Mouse (Mus musculus): ENCODE results near the gene Cd3e. TPM values are rescaled to one million over a fixed set of nuclear protein-coding genes. Genes with fewer than 3 reads are reported as not detected.
"Not testable (repeated sequence)": the region's sequence is repeated elsewhere in the genome, so short reads cannot be mapped to it uniquely, and the experiment has no call there.

Cd3e gene
- polyA plus RNA-seq, 1 experiment from 2014 or later: 0.19 TPM

GRCm38 (mm10) chr9:45042056-45042720, 32.8 kb upstream of the Cd3e start:
- Histone ChIP-seq H3K4me3 (ENCODE audit: low read length) (no peak overlapping the region; the same call in 1 of the 2 replicates), H3K9me3 (ENCODE audit: control insufficient read depth, low read length) (no peaks in the 10 kb centered on the region), H3K9ac (ENCODE audit: low read depth, low read length) (no peak overlapping the region), H3K36me3 (ENCODE audit: control insufficient read depth, insufficient read depth, low read length) (no peaks in the 10 kb centered on the region), H3K27ac (ENCODE audit: low read depth, low read length) (no peak overlapping the region), H3K4me1 (ENCODE audit: control insufficient read depth, insufficient read depth, low read depth, low read length) (no peaks in the 10 kb centered on the region), H3K4me2 (ENCODE audit: low read length) (no peak overlapping the region), H3K27me3 (replicated peaks; ENCODE audit: control insufficient read depth, insufficient read depth, low read length) (peaks cover 41% of the 10 kb centered on the region)
- 2% methylated on average over 20 of the region's 20 CpGs for WGBS
- ATAC-seq: no peak

GRCm38 (mm10) chr9:45041131-45041838, 31.9 kb upstream of the Cd3e start:
- no peak overlapping the region for H3K9ac ChIP-seq (ENCODE audit: low read depth, low read length)
- ATAC-seq: no peak
- no peaks in the 10 kb centered on the region for H3K36me3 ChIP-seq (ENCODE audit: control insufficient read depth, insufficient read depth, low read length)
- H3K27me3 ChIP-seq (replicated peaks; ENCODE audit: control insufficient read depth, insufficient read depth, low read length): peaks cover 41% of the 10 kb centered on the region
- no peak overlapping the region for H3K4me3 ChIP-seq (ENCODE audit: low read length)
- H3K27ac ChIP-seq (ENCODE audit: low read depth, low read length): no peak overlapping the region
- 36% methylated on average over 17 of the region's 17 CpGs for WGBS
- no peaks in the 10 kb centered on the region for H3K4me1 ChIP-seq (ENCODE audit: control insufficient read depth, insufficient read depth, low read depth, low read length)
- peak overlapping the region; percentile 12; the same call in 1 of the 2 replicates for H3K4me2 ChIP-seq (ENCODE audit: low read length)
- H3K9me3 ChIP-seq (ENCODE audit: control insufficient read depth, low read length): no peaks in the 10 kb centered on the region

GRCm38 (mm10) chr9:45040066-45040845, 30.8 kb upstream of the Cd3e start:
- no peaks in the 10 kb centered on the region for H3K36me3 ChIP-seq (ENCODE audit: control insufficient read depth, insufficient read depth, low read length)
- peak overlapping the region; percentile 37 for H3K4me2 ChIP-seq (ENCODE audit: low read length)
- no peaks in the 10 kb centered on the region for H3K4me1 ChIP-seq (ENCODE audit: control insufficient read depth, insufficient read depth, low read depth, low read length)
- H3K9ac ChIP-seq (ENCODE audit: low read depth, low read length): no peak overlapping the region
- no peak overlapping the region for H3K27ac ChIP-seq (ENCODE audit: low read depth, low read length)
- H3K4me3 ChIP-seq (ENCODE audit: low read length): no peak overlapping the region
- H3K9me3 ChIP-seq (ENCODE audit: control insufficient read depth, low read length): no peaks in the 10 kb centered on the region
- ATAC-seq: no peak
- WGBS: 18% methylated on average over 14 of the region's 14 CpGs
- H3K27me3 ChIP-seq (replicated peaks; ENCODE audit: control insufficient read depth, insufficient read depth, low read length): peaks cover 41% of the 10 kb centered on the region

- no peaks in the 10 kb centered on the region for H3K36me3 ChIP-seq (ENCODE audit: control insufficient read depth, insufficient read depth, low read length)
- no peak for ATAC-seq
- H3K4me1 ChIP-seq (ENCODE audit: control insufficient read depth, insufficient read depth, low read depth, low read length): no peaks in the 10 kb centered on the region
- H3K4me3 ChIP-seq (ENCODE audit: low read length): no peak within 1 kb of the TSS
- WGBS: 62% methylated on average over 5 of the region's 5 CpGs
- peaks cover 41% of the 10 kb centered on the region for H3K27me3 ChIP-seq (replicated peaks; ENCODE audit: control insufficient read depth, insufficient read depth, low read length)
- H3K9ac ChIP-seq (ENCODE audit: low read depth, low read length): no peak within 1 kb of the TSS
- no peaks in the 10 kb centered on the region for H3K9me3 ChIP-seq (ENCODE audit: control insufficient read depth, low read length)
- no peak within 1 kb of the TSS for H3K27ac ChIP-seq (ENCODE audit: low read depth, low read length)
- peak within 1 kb of the TSS; percentile 37 for H3K4me2 ChIP-seq (ENCODE audit: low read length)
These were observed 30.1 kb upstream of the Cd3e start, which contains the start of gene Mpzl2 for GRCm38 (mm10) chr9:45039499-45039898. Gene Mpzl2 (plus strand): TSS chr9:45039799.

GRCm38 (mm10) chr9:45037803-45038202, 28.4 kb upstream of the Cd3e start:
- not testable (repeated sequence) for H3K4me2 ChIP-seq (ENCODE audit: low read length); H3K9ac ChIP-seq (ENCODE audit: low read depth, low read length); H3K4me3 ChIP-seq (ENCODE audit: low read length); H3K4me1 ChIP-seq (ENCODE audit: control insufficient read depth, insufficient read depth, low read depth, low read length); ATAC-seq; H3K9me3 ChIP-seq (ENCODE audit: control insufficient read depth, low read length); H3K36me3 ChIP-seq (ENCODE audit: control insufficient read depth, insufficient read depth, low read length); H3K27ac ChIP-seq (ENCODE audit: low read depth, low read length)
- 79% methylated on average over 1 of the region's 1 CpGs for WGBS
- peaks cover 29% of the 10 kb centered on the region for H3K27me3 ChIP-seq (replicated peaks; ENCODE audit: control insufficient read depth, insufficient read depth, low read length)

GRCm38 (mm10) chr9:45034526-45034925, 25.1 kb upstream of the Cd3e start:
- H3K9ac ChIP-seq (ENCODE audit: low read depth, low read length): no peak overlapping the region
- H3K4me1 ChIP-seq (ENCODE audit: control insufficient read depth, insufficient read depth, low read depth, low read length): no peaks in the 10 kb centered on the region
- no peaks in the 10 kb centered on the region for H3K36me3 ChIP-seq (ENCODE audit: control insufficient read depth, insufficient read depth, low read length)
- H3K27me3 ChIP-seq (replicated peaks; ENCODE audit: control insufficient read depth, insufficient read depth, low read length): peaks cover 4% of the 10 kb centered on the region
- H3K9me3 ChIP-seq (ENCODE audit: control insufficient read depth, low read length): no peaks in the 10 kb centered on the region
- 75% methylated on average over 3 of the region's 3 CpGs for WGBS
- H3K4me2 ChIP-seq (ENCODE audit: low read length): no peak overlapping the region
- no peak overlapping the region for H3K4me3 ChIP-seq (ENCODE audit: low read length)
- ATAC-seq: no peak
- H3K27ac ChIP-seq (ENCODE audit: low read depth, low read length): no peak overlapping the region

- no peak overlapping the region for H3K27ac ChIP-seq (ENCODE audit: low read depth, low read length)
- ATAC-seq: no peak
- H3K27me3 ChIP-seq (replicated peaks; ENCODE audit: control insufficient read depth, insufficient read depth, low read length): no peaks in the 10 kb centered on the region
- no peaks in the 10 kb centered on the region for H3K9me3 ChIP-seq (ENCODE audit: control insufficient read depth, low read length)
- no peaks in the 10 kb centered on the region for H3K4me1 ChIP-seq (ENCODE audit: control insufficient read depth, insufficient read depth, low read depth, low read length)
- H3K4me3 ChIP-seq (ENCODE audit: low read length): no peak overlapping the region
- no peaks in the 10 kb centered on the region for H3K36me3 ChIP-seq (ENCODE audit: control insufficient read depth, insufficient read depth, low read length)
- H3K9ac ChIP-seq (ENCODE audit: low read depth, low read length): no peak overlapping the region
- H3K4me2 ChIP-seq (ENCODE audit: low read length): no peak overlapping the region
- 63% methylated on average over 2 of the region's 2 CpGs for WGBS
These were observed 22.8 kb upstream of the Cd3e start for GRCm38 (mm10) chr9:45032261-45032660.

- Histone ChIP-seq H3K9ac (ENCODE audit: low read depth, low read length) (no peak overlapping the region), H3K27me3 (replicated peaks; ENCODE audit: control insufficient read depth, insufficient read depth, low read length) (no peaks in the 10 kb centered on the region), H3K9me3 (ENCODE audit: control insufficient read depth, low read length) (no peaks in the 10 kb centered on the region), H3K4me1 (ENCODE audit: control insufficient read depth, insufficient read depth, low read depth, low read length) (no peaks in the 10 kb centered on the region), H3K36me3 (ENCODE audit: control insufficient read depth, insufficient read depth, low read length) (no peaks in the 10 kb centered on the region), H3K4me3 (ENCODE audit: low read length) (no peak overlapping the region), H3K27ac (ENCODE audit: low read depth, low read length) (no peak overlapping the region), H3K4me2 (ENCODE audit: low read length) (no peak overlapping the region)
- no peak for ATAC-seq
- WGBS: 72% methylated on average over 6 of the region's 6 CpGs
These were observed 20.9 kb upstream of the Cd3e start for GRCm38 (mm10) chr9:45030341-45030740.

GRCm38 (mm10) chr9:45027376-45027775, 17.9 kb upstream of the Cd3e start:
- Histone ChIP-seq H3K9ac (ENCODE audit: low read depth, low read length) (no peak overlapping the region), H3K36me3 (ENCODE audit: control insufficient read depth, insufficient read depth, low read length) (no peaks in the 10 kb centered on the region), H3K9me3 (ENCODE audit: control insufficient read depth, low read length) (no peaks in the 10 kb centered on the region), H3K27ac (ENCODE audit: low read depth, low read length) (no peak overlapping the region), H3K4me2 (ENCODE audit: low read length) (no peak overlapping the region), H3K4me1 (ENCODE audit: control insufficient read depth, insufficient read depth, low read depth, low read length) (no peaks in the 10 kb centered on the region), H3K27me3 (replicated peaks; ENCODE audit: control insufficient read depth, insufficient read depth, low read length) (no peaks in the 10 kb centered on the region), H3K4me3 (ENCODE audit: low read length) (no peak overlapping the region)
- no peak for ATAC-seq
- 79% methylated on average over 8 of the region's 8 CpGs for WGBS

Measured in hindbrain, embryonic 16.5 days (tissue).